Mouse (Mus musculus) kidney, adult 9 months (tissue): Measurements from ENCODE around the gene Plxnd1.

Experiments
- DNase-seq: peaks from one replicate; pipeline ENCODE4 v3.0.0; 2022

The Plxnd1 gene

GRCm38 (mm10) chr6:115994877-115995520 is at the start of gene Plxnd1:
Gene Plxnd1, minus strand, starts transcription at chr6:115995005.
- DNase-seq, result peak; percentile 96

- DNase-seq, result no peak
Measured at GRCm38 (mm10) chr6:116044039-116044438, 49.2 kb upstream of the Plxnd1 start.

GRCm38 (mm10) chr6:116038222-116038621 is 43.4 kb upstream of the Plxnd1 start:
- no peak for DNase-seq

GRCm38 (mm10) chr6:116037281-116037831 is 42.6 kb upstream of the Plxnd1 start:
- DNase-seq, result no peak

- DNase-seq, result no peak
Measured at GRCm38 (mm10) chr6:116036555-116036954, 41.8 kb upstream of the Plxnd1 start.

GRCm38 (mm10) chr6:116031052-116031451 is 36.2 kb upstream of the Plxnd1 start:
- no peak for DNase-seq

- DNase-seq, result no peak
Measured at GRCm38 (mm10) chr6:116024666-116025065, 29.9 kb upstream of the Plxnd1 start.

- DNase-seq, result no peak
Measured at GRCm38 (mm10) chr6:116021961-116022485, 27.2 kb upstream of the Plxnd1 start.

GRCm38 (mm10) chr6:116015902-116016301 is 21.1 kb upstream of the Plxnd1 start:
- DNase-seq, result no peak

- DNase-seq, result no peak
Measured at GRCm38 (mm10) chr6:116014111-116014510, 19.3 kb upstream of the Plxnd1 start.

GRCm38 (mm10) chr6:116013687-116014086 is 18.9 kb upstream of the Plxnd1 start:
- DNase-seq, result no peak

GRCm38 (mm10) chr6:116010541-116010940 is 15.7 kb upstream of the Plxnd1 start:
- DNase-seq, result peak; percentile 87

- peak; percentile 66 for DNase-seq
Measured at GRCm38 (mm10) chr6:116009426-116009825, 14.6 kb upstream of the Plxnd1 start.

- peak; percentile 68 for DNase-seq
Measured at GRCm38 (mm10) chr6:116007561-116008173, 12.9 kb upstream of the Plxnd1 start.

- DNase-seq, result peak; percentile 75
Measured at GRCm38 (mm10) chr6:116006731-116007130, 11.9 kb upstream of the Plxnd1 start.

GRCm38 (mm10) chr6:116005959-116006288 is 11.1 kb upstream of the Plxnd1 start:
- DNase-seq, result no peak

GRCm38 (mm10) chr6:116005275-116005958 is 10.6 kb upstream of the Plxnd1 start:
- no peak for DNase-seq

GRCm38 (mm10) chr6:116004716-116005115 is 9.9 kb upstream of the Plxnd1 start:
- no peak for DNase-seq

GRCm38 (mm10) chr6:116004069-116004468 is 9.3 kb upstream of the Plxnd1 start:
- peak; percentile 69 for DNase-seq

GRCm38 (mm10) chr6:116003516-116003915 is 8.7 kb upstream of the Plxnd1 start:
- no peak for DNase-seq

- DNase-seq, result no peak
Measured at GRCm38 (mm10) chr6:116002311-116003104, 7.7 kb upstream of the Plxnd1 start.

- DNase-seq, result no peak
Measured at GRCm38 (mm10) chr6:116000851-116001250, 6.0 kb upstream of the Plxnd1 start.

GRCm38 (mm10) chr6:115999227-115999626 is 4.4 kb upstream of the Plxnd1 start:
- DNase-seq, result no peak
